Mouse (Mus musculus): ENCODE results near the gene Apobec2. TPM values are rescaled to one million over a fixed set of nuclear protein-coding genes. Genes with fewer than 3 reads are reported as not detected.

Apobec2 gene
- total and polyA plus RNA-seq, 3 experiments: 0.21 to 0.70 TPM; not detected in 1

GRCm38 (mm10) chr17:48462096-48462495, 29.4 kb upstream of the Apobec2 start:
- in situ Hi-C loops (cut with MboI; ENCODE audit: low pct_ligation_motif_present, low pct_unique_long_range_greater_than_20kb, low sequenced_read_pairs): loop anchor here (25.0 kb wide), 1 partner anchor 950 kb away; no protein-coding TSS in a partner anchor
- no peaks in the 10 kb centered on the region for H3K79me2 ChIP-seq (replicated peaks; ENCODE audit: control insufficient read depth, extremely low read depth, insufficient read depth, poor library complexity, severe bottlenecking)
- no peaks in the 10 kb centered on the region for H3K4me1 ChIP-seq (ENCODE audit: control insufficient read depth in 1 of 2, insufficient read depth in 2 of 2)
- dilution Hi-C loops (cut with MboI; ENCODE audit: extremely low pct_ligation_motif_present, extremely low pct_unique_long_range_greater_than_20kb, low sequenced_read_pairs): no loop called here
- H3K36me3 ChIP-seq (replicated peaks in 1 of 2; ENCODE audit: control insufficient read depth in 1 of 2, insufficient read depth in 1 of 2, low read length in 1 of 2): no peaks in the 10 kb centered on the region
- no peak overlapping the region for H3K4me2 ChIP-seq (ENCODE audit: insufficient read depth, low read depth, poor library complexity, severe bottlenecking)
- no peak overlapping the region for H3K9ac ChIP-seq (ENCODE audit: insufficient read depth, low read depth)
- no peak overlapping the region for H3K4me3 ChIP-seq (replicated peaks in 1 of 3; ENCODE audit: low read depth in 2 of 3, low read length in 2 of 3, poor library complexity in 1 of 3)
- H3K9me3 ChIP-seq (replicated peaks; ENCODE audit: low read length): no peaks in the 10 kb centered on the region
- H3K27me3 ChIP-seq (replicated peaks): peaks cover 10% of the 10 kb centered on the region
- DNase-seq (ENCODE audit: extremely low read depth): no peak
- H3K27ac ChIP-seq (ENCODE audit: insufficient read depth, low read depth): no peak overlapping the region
- TF ChIP-seq ETS1 (conservative IDR thresholded peaks at IDR 0.05; ENCODE audit: low read depth, low read length) (no peak), MAX (IDR thresholded peaks at IDR 0.05; ENCODE audit: low read length) (no peak), GABPA (IDR thresholded peaks at IDR 0.05; ENCODE audit: insufficient replicate concordance, low read depth, low read length) (no peak), USF2 (conservative IDR thresholded peaks at IDR 0.05; ENCODE audit: low read depth, low read length) (no peak)

GRCm38 (mm10) chr17:48457971-48458653, 25.4 kb upstream of the Apobec2 start:
- Histone ChIP-seq H3K4me2 (ENCODE audit: insufficient read depth, low read depth, poor library complexity, severe bottlenecking) (no peak overlapping the region), H3K9ac (ENCODE audit: insufficient read depth, low read depth) (no peak overlapping the region), H3K4me1 (ENCODE audit: control insufficient read depth in 1 of 2, insufficient read depth in 2 of 2) (no peaks in the 10 kb centered on the region), H3K4me3 (replicated peaks in 1 of 3; ENCODE audit: low read depth in 2 of 3, low read length in 2 of 3, poor library complexity in 1 of 3) (no peak overlapping the region), H3K79me2 (replicated peaks; ENCODE audit: control insufficient read depth, extremely low read depth, insufficient read depth, poor library complexity, severe bottlenecking) (no peaks in the 10 kb centered on the region), H3K36me3 (replicated peaks in 1 of 2; ENCODE audit: control insufficient read depth in 1 of 2, insufficient read depth in 1 of 2, low read length in 1 of 2) (no peaks in the 10 kb centered on the region), H3K9me3 (replicated peaks; ENCODE audit: low read length) (no peaks in the 10 kb centered on the region), H3K27me3 (replicated peaks) (peaks cover 4% of the 10 kb centered on the region), H3K27ac (ENCODE audit: insufficient read depth, low read depth) (no peak overlapping the region)
- TF ChIP-seq E2F4 (IDR thresholded peaks at IDR 0.05; ENCODE audit: insufficient replicate concordance, low read depth, low read length): no peak
- TF ChIP-seq HCFC1 (IDR thresholded peaks at IDR 0.05; ENCODE audit: low read depth, low read length): no peak
- in situ Hi-C loops (cut with MboI; ENCODE audit: low pct_ligation_motif_present, low pct_unique_long_range_greater_than_20kb, low sequenced_read_pairs) (loop anchor here (10.0 to 25.0 kb wide), 2 partner anchors 147 to 954 kb away; no protein-coding TSS in a partner anchor), dilution Hi-C loops (cut with MboI; ENCODE audit: extremely low pct_ligation_motif_present, extremely low pct_unique_long_range_greater_than_20kb, low sequenced_read_pairs) (no loop called here)
- DNase-seq (ENCODE audit: extremely low read depth): no peak

- dilution Hi-C loops (cut with MboI; ENCODE audit: extremely low pct_ligation_motif_present, extremely low pct_unique_long_range_greater_than_20kb, low sequenced_read_pairs) (no loop called here), in situ Hi-C loops (cut with MboI; ENCODE audit: low pct_ligation_motif_present, low pct_unique_long_range_greater_than_20kb, low sequenced_read_pairs) (loop anchor here (10.0 to 25.0 kb wide), 2 partner anchors 149 to 956 kb away; no protein-coding TSS in a partner anchor)
- H3K4me2 ChIP-seq (ENCODE audit: insufficient read depth, low read depth, poor library complexity, severe bottlenecking): no peak overlapping the region
- H3K27me3 ChIP-seq (replicated peaks): peaks cover 4% of the 10 kb centered on the region
- H3K9ac ChIP-seq (ENCODE audit: insufficient read depth, low read depth): no peak overlapping the region
- H3K9me3 ChIP-seq (replicated peaks; ENCODE audit: low read length): no peaks in the 10 kb centered on the region
- DNase-seq (ENCODE audit: extremely low read depth): no peak
- no peak overlapping the region for H3K4me3 ChIP-seq (replicated peaks in 1 of 3; ENCODE audit: low read depth in 2 of 3, low read length in 2 of 3, poor library complexity in 1 of 3)
- no peaks in the 10 kb centered on the region for H3K36me3 ChIP-seq (replicated peaks in 1 of 2; ENCODE audit: control insufficient read depth in 1 of 2, insufficient read depth in 1 of 2, low read length in 1 of 2)
- H3K27ac ChIP-seq (ENCODE audit: insufficient read depth, low read depth): no peak overlapping the region
- peaks cover 3% of the 10 kb centered on the region in 2 experiments; a peak in 2 of 4 replicates for H3K4me1 ChIP-seq (ENCODE audit: control insufficient read depth in 1 of 2, insufficient read depth in 2 of 2)
- TF ChIP-seq HCFC1 (IDR thresholded peaks at IDR 0.05; ENCODE audit: low read depth, low read length): no peak
- no peaks in the 10 kb centered on the region for H3K79me2 ChIP-seq (replicated peaks; ENCODE audit: control insufficient read depth, extremely low read depth, insufficient read depth, poor library complexity, severe bottlenecking)
Measured at GRCm38 (mm10) chr17:48455955-48456354, 23.2 kb upstream of the Apobec2 start.
